Mouse (Mus musculus) ES-Bruce4 (cell line): ENCODE results near the gene Ttc16. TPM values are rescaled to one million over a fixed set of nuclear protein-coding genes. Genes with fewer than 3 reads are reported as not detected.

Source experiments
- H3K27ac ChIP-seq: 2 replicates; pipeline ENCODE4 v1.5.1; 2012; ENCODE audit warnings: low read length, inconsistent platforms; ENCODE audit not compliant: insufficient read depth
- H3K27me3 ChIP-seq: 2 replicates; pipeline ENCODE4 v1.6.1; 2012; ENCODE audit warnings: mild to moderate bottlenecking, low read length, inconsistent platforms; ENCODE audit not compliant: control insufficient read depth, poor library complexity, insufficient read depth, severe bottlenecking
- H3K36me3 ChIP-seq: 2 replicates; pipeline ENCODE4 v1.6.1; 2012; ENCODE audit warnings: inconsistent platforms, mild to moderate bottlenecking, low read length, moderate library complexity; ENCODE audit not compliant: control insufficient read depth, poor library complexity, insufficient read depth, severe bottlenecking
- H3K4me1 ChIP-seq: one replicate; pipeline ENCODE4 v1.8.1; 2011; ENCODE audit warnings: low read length; ENCODE audit not compliant: control insufficient read depth, insufficient read depth
- H3K4me3 ChIP-seq: 2 replicates; pipeline ENCODE4 v1.5.1; 2011; ENCODE audit warnings: low read depth, mild to moderate bottlenecking, low read length
- H3K9ac ChIP-seq: 2 replicates; pipeline ENCODE4 v1.6.1; 2012; ENCODE audit warnings: low read depth, mild to moderate bottlenecking, inconsistent platforms; ENCODE audit not compliant: poor library complexity, severe bottlenecking
- H3K9me3 ChIP-seq: replicated peaks from 2 replicates; pipeline ENCODE4 v1.6.1; 2012; ENCODE audit warnings: mild to moderate bottlenecking, low read length, inconsistent platforms; ENCODE audit not compliant: control insufficient read depth, poor library complexity, insufficient read depth, severe bottlenecking
- CTCF ChIP-seq: IDR thresholded peaks from one replicate; pipeline ENCODE4 v1.8.1; 2011; ENCODE audit warnings: low read depth, low read length
- EP300 ChIP-seq: IDR thresholded peaks from 2 replicates; pipeline ENCODE4 v1.6.1; 2011; ENCODE audit warnings: low read depth, low read length; ENCODE audit not compliant: insufficient read depth
- POLR2A ChIP-seq: IDR thresholded peaks from one replicate; pipeline ENCODE4 v1.8.1; 2011; ENCODE audit warnings: low read length; ENCODE audit not compliant: insufficient read depth
- polyA plus RNA-seq: library from polyadenylated mRNA; stranded (reverse); fragments of >200 nt; gene quantifications from 2 replicates; pipeline ENCODE4 v1.2.4, GENCODE M21; 2011; ENCODE audit warnings: low read depth; ENCODE audit not compliant: missing spikeins, insufficient read depth, insufficient read length

The Ttc16 gene
- polyA plus RNA-seq, 1 experiment: 2.2 TPM

- H3K36me3 ChIP-seq: peaks cover 25% of the 10 kb centered on the region
- H3K9ac ChIP-seq: peak within 1 kb of the TSS; percentile 97
- peak within 1 kb of the TSS; percentile 51 for H3K27ac ChIP-seq
- no peaks in the 10 kb centered on the region for H3K27me3 ChIP-seq
- TF ChIP-seq CTCF (peak; percentile 90), EP300 (peak; percentile 20; the same call in 1 of the 2 replicates), POLR2A (no peak)
- no peaks in the 10 kb centered on the region for H3K9me3 ChIP-seq
- H3K4me3 ChIP-seq: peak within 1 kb of the TSS; percentile 97
- peaks cover 4% of the 10 kb centered on the region for H3K4me1 ChIP-seq
Measured at GRCm38 (mm10) chr2:32712934-32713817, 62.3 kb downstream of the Ttc16 start, which contains the start of gene Cdk9. Gene Cdk9, minus strand, starts transcription at chr2:32713076.

- H3K4me1 ChIP-seq: peaks cover 4% of the 10 kb centered on the region
- H3K36me3 ChIP-seq: peaks cover 31% of the 10 kb centered on the region
- H3K27me3 ChIP-seq: no peaks in the 10 kb centered on the region
- peak overlapping the region; percentile 38 for H3K27ac ChIP-seq
- no peaks in the 10 kb centered on the region for H3K9me3 ChIP-seq
- TF ChIP-seq POLR2A (no peak), EP300 (no peak), CTCF (no peak)
- H3K9ac ChIP-seq: peak overlapping the region; percentile 97
- H3K4me3 ChIP-seq: peak overlapping the region; percentile 97
Measured at GRCm38 (mm10) chr2:32712586-32712933, 62.9 kb downstream of the Ttc16 start.

GRCm38 (mm10) chr2:32712108-32712551, 63.3 kb downstream of the Ttc16 start:
- H3K4me3 ChIP-seq: peak overlapping the region; percentile 97
- no peaks in the 10 kb centered on the region for H3K9me3 ChIP-seq
- H3K27me3 ChIP-seq: no peaks in the 10 kb centered on the region
- TF ChIP-seq EP300 (no peak), CTCF (no peak), POLR2A (no peak)
- H3K9ac ChIP-seq: peak overlapping the region; percentile 97
- peaks cover 35% of the 10 kb centered on the region for H3K36me3 ChIP-seq
- peaks cover 4% of the 10 kb centered on the region for H3K4me1 ChIP-seq
- peak overlapping the region; percentile 38 for H3K27ac ChIP-seq

- peak overlapping the region; percentile 38; the same call in 1 of the 2 replicates for H3K27ac ChIP-seq
- H3K4me3 ChIP-seq: peak overlapping the region; percentile 97
- H3K9ac ChIP-seq: peak overlapping the region; percentile 97
- TF ChIP-seq EP300 (no peak), POLR2A (no peak), CTCF (no peak)
- H3K27me3 ChIP-seq: no peaks in the 10 kb centered on the region
- peaks cover 41% of the 10 kb centered on the region for H3K36me3 ChIP-seq
- peaks cover 4% of the 10 kb centered on the region for H3K4me1 ChIP-seq
- H3K9me3 ChIP-seq: no peaks in the 10 kb centered on the region
Measured at GRCm38 (mm10) chr2:32711301-32712056, 64.0 kb downstream of the Ttc16 start.

GRCm38 (mm10) chr2:32710425-32710824, 65.0 kb downstream of the Ttc16 start:
- no peak for TF ChIP-seq EP300
- no peaks in the 10 kb centered on the region for H3K27me3 ChIP-seq
- H3K4me1 ChIP-seq: peaks cover 4% of the 10 kb centered on the region
- no peak overlapping the region for H3K9ac ChIP-seq
- H3K9me3 ChIP-seq: no peaks in the 10 kb centered on the region
- H3K27ac ChIP-seq: no peak overlapping the region
- peaks cover 50% of the 10 kb centered on the region for H3K36me3 ChIP-seq
- H3K4me3 ChIP-seq: no peak overlapping the region
